Mouse (Mus musculus): ENCODE measurements around the gene Iba57.
"Not testable (repeated sequence)": the region's sequence is repeated elsewhere in the genome, so short reads cannot be mapped to it uniquely, and the experiment has no call there.

Iba57 gene

DNA sequence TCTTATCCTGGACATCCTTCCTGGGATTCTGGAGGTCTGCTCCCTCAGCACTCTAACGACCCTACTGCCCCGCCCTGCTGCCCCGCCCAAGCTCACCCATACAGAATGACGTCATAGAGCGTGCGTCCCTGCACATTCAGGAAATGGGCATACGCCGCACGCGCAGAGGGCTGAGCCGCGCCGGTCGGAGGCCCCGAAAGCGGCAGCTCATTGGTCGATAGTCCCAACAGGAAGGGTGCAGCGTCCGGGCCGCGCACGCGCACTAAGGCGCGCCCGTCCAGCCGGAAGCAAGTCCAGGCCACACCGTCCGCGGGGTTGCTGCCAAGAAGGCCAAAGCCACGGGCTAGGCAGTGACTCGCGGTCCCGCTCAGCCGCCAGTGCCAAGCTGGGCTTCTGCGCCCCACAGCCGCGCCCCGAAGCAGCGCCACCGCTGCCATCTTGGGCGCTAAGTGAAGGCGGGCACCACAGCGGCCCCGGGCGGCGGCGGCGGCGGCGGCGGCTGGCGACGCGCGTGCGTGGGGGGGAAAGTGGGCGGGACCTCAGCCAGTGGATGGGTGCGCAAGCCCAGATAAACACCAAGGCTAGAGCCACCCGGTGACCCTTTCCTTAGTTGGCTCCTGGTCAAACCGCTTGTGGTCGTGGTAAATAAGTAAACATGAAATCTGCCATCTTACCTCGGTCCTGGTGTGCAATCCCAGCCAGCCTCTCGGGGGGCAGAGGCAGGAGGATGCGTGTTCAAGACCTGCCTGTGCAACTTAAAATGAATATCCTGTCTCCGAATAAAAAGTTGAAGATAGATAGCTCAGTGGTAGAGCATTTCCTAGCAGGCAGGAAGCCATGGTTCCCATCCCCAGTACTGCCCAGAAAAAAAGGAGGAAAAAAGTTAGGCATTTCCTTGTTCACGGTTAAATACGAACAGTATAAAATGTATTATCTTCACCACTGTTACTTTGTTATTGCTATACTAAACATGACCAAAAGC, at the start of gene Iba57:
Iba57 (minus strand) TSS at position 485 of the 982 bp plus-strand sequence.
- in situ Hi-C loops (cut with MboI, MseI): no loop called here

- in situ Hi-C loops (cut with MboI, MseI): no loop called here
Measured at GRCm38 (mm10) chr11:59212892-59213494, 49.5 kb upstream of the Iba57 start.

DNA sequence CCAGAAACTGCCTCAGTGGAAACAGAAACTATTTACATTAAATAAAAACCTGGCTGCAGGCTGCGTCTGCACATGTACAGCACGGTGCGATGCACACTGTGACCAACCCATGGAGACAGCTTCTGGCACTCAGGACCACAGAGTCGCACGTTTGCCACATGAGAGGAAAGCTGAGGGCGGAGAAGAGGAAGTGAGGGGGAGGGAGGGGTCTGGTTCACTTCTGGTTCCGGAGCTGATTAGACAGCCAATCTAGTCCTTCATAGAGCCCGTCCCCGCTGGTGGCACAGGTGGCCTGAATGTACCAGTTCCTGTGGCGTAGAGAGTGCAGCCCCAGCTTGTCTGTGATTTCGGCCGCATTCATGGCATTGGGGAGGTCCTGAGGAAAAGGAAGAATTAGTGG, 48.8 kb upstream of the Iba57 start:
- in situ Hi-C loops (cut with MboI, MseI): not testable (repeated sequence)

DNA sequence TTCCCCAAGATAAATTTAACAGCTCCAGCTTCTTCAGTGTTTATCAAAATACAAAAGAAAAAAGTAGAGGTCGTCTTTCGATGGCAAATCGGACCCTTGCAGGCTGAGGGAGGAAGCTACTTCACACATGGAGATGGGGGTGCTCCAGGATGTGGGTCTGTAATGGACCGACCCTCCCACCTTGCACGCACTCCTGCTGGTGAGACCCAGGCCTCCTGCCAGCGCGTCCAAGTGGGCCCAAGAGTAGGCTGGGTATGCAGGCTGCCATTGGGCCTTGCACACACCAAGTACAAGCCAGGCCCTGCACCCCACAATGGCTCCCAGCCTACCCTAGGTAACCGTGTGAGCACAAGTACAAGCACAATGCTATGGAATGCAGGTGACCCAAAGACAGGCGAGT, 48.0 kb upstream of the Iba57 start:
- in situ Hi-C loops (cut with MboI, MseI): not testable (repeated sequence)

DNA sequence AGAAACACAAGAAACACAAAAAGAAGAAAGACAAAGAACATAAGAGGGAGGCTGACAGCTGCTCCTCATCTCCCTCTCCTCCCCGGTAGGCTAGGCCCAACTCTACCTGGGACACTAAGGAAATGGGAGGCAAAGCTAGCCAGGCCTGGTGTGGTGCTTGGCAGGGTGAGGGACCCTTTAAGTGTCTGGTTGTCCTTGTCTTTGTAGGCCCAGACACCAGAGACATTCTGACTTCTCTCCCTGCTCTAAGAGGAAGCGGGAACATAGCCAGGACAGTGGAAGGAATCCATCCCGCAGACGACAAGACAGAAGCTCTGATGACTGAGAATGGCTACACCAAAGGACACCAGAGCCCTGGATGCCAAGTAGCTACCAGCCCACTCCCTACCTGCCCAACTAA, 46.5 kb upstream of the Iba57 start:
- in situ Hi-C loops (cut with MboI, MseI): no loop called here

- in situ Hi-C loops (cut with MboI, MseI): loop anchor here in 1 of 2 experiments (10.0 kb wide), 1 partner anchor 905 kb away; the partner anchor contains the start of gene Zfp692
Measured at GRCm38 (mm10) chr11:59209580-59209979, 46.0 kb upstream of the Iba57 start.

DNA sequence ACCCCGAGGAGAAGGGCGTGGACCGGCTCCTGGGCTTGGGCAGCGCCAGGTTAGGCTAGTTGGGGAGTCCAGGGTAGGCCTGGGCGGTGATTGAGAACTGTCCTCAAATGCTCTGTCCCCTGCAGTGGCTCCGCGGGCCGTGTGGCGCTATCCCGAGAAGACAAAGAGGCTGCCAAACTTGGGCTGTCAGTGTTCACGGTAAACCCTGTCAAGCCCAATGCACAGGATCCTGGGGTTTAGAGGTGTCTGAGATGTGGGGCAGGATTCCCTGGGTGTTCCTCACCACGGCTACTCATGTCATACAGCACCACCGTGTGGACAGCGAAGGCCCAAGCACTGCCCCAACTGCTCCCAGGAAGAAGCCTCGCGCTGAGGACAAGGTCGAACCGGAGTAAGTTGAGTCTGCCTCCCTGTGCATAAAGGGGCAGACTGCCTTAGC, 45.5 kb upstream of the Iba57 start:
- in situ Hi-C loops (cut with MboI, MseI): loop anchor here in 1 of 2 experiments (10.0 kb wide), 1 partner anchor 904 kb away; the partner anchor contains the start of gene Zfp692

GRCm38 (mm10) chr11:59208153-59208831, 44.8 kb upstream of the Iba57 start, which contains the start of gene 2310033P09Rik:
Gene 2310033P09Rik, plus strand, starts transcription at chr11:59208321.
- in situ Hi-C loops (cut with MboI, MseI): loop anchor here in 1 of 2 experiments (10.0 kb wide), 1 partner anchor 903 kb away; the partner anchor contains the start of gene Zfp692

- in situ Hi-C loops (cut with MboI, MseI): loop anchor here in 1 of 2 experiments (10.0 kb wide), 1 partner anchor 898 kb away; the partner anchor contains the start of gene Zfp692
Measured at GRCm38 (mm10) chr11:59202081-59202995, 38.8 kb upstream of the Iba57 start, which contains the start of gene Mrpl55. Gene Mrpl55, plus strand, starts transcription at chr11:59202486.

DNA sequence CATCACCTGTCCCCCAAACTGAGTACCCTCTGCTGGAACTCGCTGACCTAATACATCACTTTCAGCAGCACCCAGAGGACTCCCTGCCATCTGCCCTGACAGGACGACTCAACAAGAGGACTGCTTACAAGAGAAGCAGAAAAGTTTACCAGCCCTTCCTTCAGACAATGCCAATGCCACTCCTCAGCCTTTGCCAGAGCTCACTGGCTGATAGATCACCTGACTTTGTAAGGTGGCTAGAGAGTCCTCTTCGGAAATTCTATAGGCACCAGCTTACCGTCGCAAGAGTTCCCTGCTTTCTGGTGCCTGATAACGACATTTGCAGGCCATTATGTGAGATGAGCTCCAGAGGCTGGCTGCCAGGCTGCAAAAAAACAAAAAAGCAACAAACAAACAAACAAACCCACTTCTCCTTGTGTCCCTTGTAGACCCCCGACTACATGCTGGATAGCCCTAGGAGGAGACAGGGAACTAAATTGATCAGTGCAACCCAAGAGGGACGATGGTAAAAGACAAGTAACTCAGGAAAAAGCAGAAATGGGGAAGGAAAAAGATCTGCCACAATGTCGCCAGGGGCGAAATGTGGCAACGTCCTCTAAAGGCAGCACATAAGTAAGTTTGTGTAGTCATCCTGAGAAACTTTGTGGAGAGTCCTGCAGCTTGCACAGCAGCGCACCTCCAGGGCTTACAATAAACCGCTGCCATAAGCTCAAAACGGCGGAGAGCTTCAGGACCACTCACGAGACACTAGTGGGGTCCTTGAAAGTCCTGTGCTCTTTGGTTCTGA, 37.9 kb upstream of the Iba57 start:
- in situ Hi-C loops (cut with MboI, MseI): loop anchor here in 1 of 2 experiments (10.0 kb wide), 1 partner anchor 897 kb away; the partner anchor contains the start of gene Zfp692

DNA sequence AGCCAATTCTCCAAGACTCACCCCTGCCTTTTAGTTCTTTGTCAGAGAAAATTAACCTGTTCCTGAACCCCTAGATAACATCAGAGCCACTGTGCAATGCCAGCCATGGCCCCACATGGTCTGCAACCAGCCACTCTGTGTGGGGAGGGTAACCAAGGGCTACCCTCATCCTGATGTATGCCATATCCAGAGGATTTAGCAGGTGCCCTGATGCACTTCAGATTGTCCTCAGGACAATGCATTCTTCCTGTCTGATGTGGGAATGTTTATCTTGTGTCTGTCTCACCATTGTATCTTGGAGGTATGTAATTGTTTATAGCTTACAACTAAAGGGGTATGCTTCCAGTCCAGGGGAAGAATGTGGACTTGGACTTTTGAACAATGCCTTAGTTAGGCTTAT, 32.7 kb upstream of the Iba57 start:
- in situ Hi-C loops (cut with MboI, MseI): no loop called here

GRCm38 (mm10) chr11:59192059-59192386, 28.5 kb upstream of the Iba57 start, which contains the start of gene Guk1:
Gene Guk1, minus strand, starts transcription at chr11:59192212.
- in situ Hi-C loops (cut with MboI, MseI): no loop called here

GRCm38 (mm10) chr11:59191231-59192058, 27.9 kb upstream of the Iba57 start:
- in situ Hi-C loops (cut with MboI, MseI): no loop called here

DNA sequence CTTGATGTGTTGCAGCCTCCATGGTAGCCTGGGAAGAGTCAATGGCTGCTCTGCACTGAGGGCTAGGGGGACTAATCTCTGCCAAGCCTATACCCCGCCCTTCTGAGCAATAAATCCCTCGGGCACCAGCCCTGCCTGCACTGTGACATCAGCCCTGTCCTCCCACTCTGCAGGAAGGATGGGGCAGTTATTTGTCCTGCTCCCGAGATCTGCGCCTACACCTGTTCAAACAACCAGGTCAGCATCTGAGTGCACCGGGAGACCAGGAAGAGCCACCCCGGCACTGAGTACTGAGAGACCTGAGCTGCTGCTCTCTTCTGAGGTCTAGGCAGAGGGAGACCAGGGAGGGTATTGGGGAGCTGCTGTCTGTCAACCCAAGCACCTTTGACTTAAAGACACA, 24.2 kb upstream of the Iba57 start:
- in situ Hi-C loops (cut with MboI, MseI): no loop called here

GRCm38 (mm10) chr11:59185490-59185889, 22.0 kb upstream of the Iba57 start:
- in situ Hi-C loops (cut with MboI, MseI): no loop called here

- in situ Hi-C loops (cut with MboI, MseI): no loop called here
Measured at GRCm38 (mm10) chr11:59183821-59184220, 20.3 kb upstream of the Iba57 start.

DNA sequence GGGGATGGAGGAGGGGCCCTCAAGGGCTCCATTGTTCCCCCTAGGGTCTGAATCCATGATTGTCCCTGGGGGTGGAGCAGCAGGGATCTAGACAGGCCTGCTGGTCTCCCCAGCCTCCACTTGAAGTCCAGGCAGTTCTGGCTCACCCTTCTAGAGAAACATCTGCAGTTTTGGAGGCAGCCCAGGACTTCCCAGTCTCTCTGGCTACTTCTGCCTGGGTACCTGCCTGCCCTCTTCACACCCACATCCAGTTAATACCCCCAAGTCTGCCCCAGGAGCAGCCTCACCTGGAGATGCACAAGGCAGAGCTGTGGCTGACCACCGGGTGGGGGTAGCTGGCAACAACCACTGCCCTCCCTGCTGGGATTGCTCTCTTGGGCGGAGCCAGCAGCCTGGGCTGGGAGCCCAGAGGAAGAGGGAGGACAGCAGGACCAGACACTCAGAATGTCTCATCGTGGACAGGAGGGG, 19.4 kb upstream of the Iba57 start, which contains the start of gene Gjc2:
Gjc2 (minus strand) TSS at position 350 of the 468 bp plus-strand sequence.
- in situ Hi-C loops (cut with MboI, MseI): no loop called here

- in situ Hi-C loops (cut with MboI, MseI): no loop called here
Measured at GRCm38 (mm10) chr11:59176921-59177320, 13.4 kb upstream of the Iba57 start.
